In the genomic region with DNA sequence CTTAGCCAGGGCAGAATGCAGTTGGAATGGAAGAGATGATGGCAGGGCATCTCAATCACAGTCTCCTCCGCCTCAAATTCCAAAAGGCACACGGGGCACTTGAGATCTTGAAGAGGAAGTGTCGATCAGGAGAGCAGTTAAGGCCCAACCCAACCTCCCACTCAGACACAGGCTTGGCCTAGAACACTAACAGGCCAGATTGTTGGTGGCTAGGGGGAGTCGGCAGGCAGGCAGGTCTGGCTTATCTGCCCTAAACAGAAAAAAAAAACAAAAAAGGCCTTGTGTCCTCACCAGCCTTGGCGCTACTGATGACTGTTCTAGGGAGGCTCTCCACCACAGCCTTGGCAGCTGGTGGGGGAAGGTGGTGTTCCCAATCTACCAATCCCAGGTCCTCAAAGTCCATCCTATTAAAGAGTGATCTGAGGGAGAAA, we compare ENCODE assay signal across 8 mouse cellular contexts. TPM values are rescaled to one million over a fixed set of nuclear protein-coding genes. Genes with fewer than 3 reads are reported as not detected.
DNase-seq lines count a peak whose midpoint lies in the region; ATAC-seq lines count a peak whose summit lies in the region.

No protein-coding gene starts in this region.

- H3K4me3 ChIP-seq in kidney, embryonic 15.5 days (replicated peaks), result peak overlapping the region; percentile 72
- H3K4me3 ChIP-seq in embryonic facial prominence, embryonic 12.5 days, result peak overlapping the region; percentile 58
- H3K4me3 ChIP-seq in limb, embryonic 11.5 days (ENCODE audit: low read depth, low read length), result no peak overlapping the region; the same call in 1 of the 2 replicates
- peak overlapping the region; percentile 66 for H3K4me3 ChIP-seq in neural tube, embryonic 13.5 days

- WGBS in kidney, embryonic 15.5 days, result 52% methylated on average over 5 of the region's 5 CpGs
- WGBS in embryonic facial prominence, embryonic 12.5 days, result 61% methylated on average over 5 of the region's 5 CpGs
- WGBS in limb, embryonic 11.5 days, result 68% methylated on average over 5 of the region's 5 CpGs
- WGBS in neural tube, embryonic 13.5 days, result 72% methylated on average over 5 of the region's 5 CpGs

- DNase-seq in kidney, adult 11 months, result no peak
- DNase-seq in limb, embryonic 11.5 days (ENCODE audit: low spot score), result no peak
- no peak for DNase-seq in frontal cortex, postnatal 25 days (ENCODE audit: low spot score in 2 of 2)

- H3K9me3 ChIP-seq in kidney, embryonic 15.5 days (replicated peaks), result no peaks in the 10 kb centered on the region
- no peaks in the 10 kb centered on the region for H3K9me3 ChIP-seq in embryonic facial prominence, embryonic 12.5 days
- no peaks in the 10 kb centered on the region for H3K9me3 ChIP-seq in limb, embryonic 11.5 days (ENCODE audit: control insufficient read depth, low read length)
- H3K9me3 ChIP-seq in neural tube, embryonic 13.5 days, result no peaks in the 10 kb centered on the region

- no peak for ATAC-seq in kidney, embryonic 15.5 days (replicated peaks; ENCODE audit: low FRiP score)
- no peak for ATAC-seq in embryonic facial prominence, embryonic 12.5 days (ENCODE audit: insufficient number of reproducible peaks, insufficient read depth, low FRiP score, low TSS enrichment)
- ATAC-seq in limb, embryonic 11.5 days (ENCODE audit: insufficient number of reproducible peaks, low FRiP score, low TSS enrichment, low read depth), result no peak
- ATAC-seq in neural tube, embryonic 13.5 days (ENCODE audit: low read depth), result no peak
- ATAC-seq in inflammation-experienced regulatory T-cells, adult 6 months, result no peak
- no peak for ATAC-seq in frontal cortex, adult (ENCODE audit: low TSS enrichment)

- H3K27ac ChIP-seq in kidney, embryonic 15.5 days, result peak overlapping the region; percentile 38; the same call in 1 of the 2 replicates
- H3K27ac ChIP-seq in embryonic facial prominence, embryonic 12.5 days, result no peak overlapping the region
- H3K27ac ChIP-seq in limb, embryonic 11.5 days (replicated peaks; ENCODE audit: low read depth, low read length), result no peak overlapping the region
- no peak overlapping the region for H3K27ac ChIP-seq in neural tube, embryonic 13.5 days (replicated peaks)

- H3K9ac ChIP-seq in kidney, embryonic 15.5 days, result peak overlapping the region; percentile 65
- H3K9ac ChIP-seq in embryonic facial prominence, embryonic 12.5 days, result 0 out of 2 replicates have a peak overlapping the region, but pooled peaks have one; percentile 55
- H3K9ac ChIP-seq in limb, embryonic 11.5 days (ENCODE audit: low read length), result no peak overlapping the region
- H3K9ac ChIP-seq in neural tube, embryonic 13.5 days, result peak overlapping the region; percentile 76

- H3K36me3 ChIP-seq in kidney, embryonic 15.5 days, result peaks cover 37% of the 10 kb centered on the region
- peaks cover 27% of the 10 kb centered on the region for H3K36me3 ChIP-seq in embryonic facial prominence, embryonic 12.5 days
- peaks cover 5% of the 10 kb centered on the region; the same call in 1 of the 2 replicates for H3K36me3 ChIP-seq in limb, embryonic 11.5 days (ENCODE audit: control insufficient read depth, insufficient read depth, low read length)
- H3K36me3 ChIP-seq in neural tube, embryonic 13.5 days, result peaks cover 34% of the 10 kb centered on the region

- H3K27me3 ChIP-seq in kidney, embryonic 15.5 days, result no peaks in the 10 kb centered on the region
- H3K27me3 ChIP-seq in embryonic facial prominence, embryonic 12.5 days, result no peaks in the 10 kb centered on the region
- no peaks in the 10 kb centered on the region for H3K27me3 ChIP-seq in limb, embryonic 11.5 days (ENCODE audit: control insufficient read depth, insufficient read depth, low read length)
- no peaks in the 10 kb centered on the region for H3K27me3 ChIP-seq in neural tube, embryonic 13.5 days

- H3K4me1 ChIP-seq in kidney, embryonic 15.5 days, result peaks cover 31% of the 10 kb centered on the region
- H3K4me1 ChIP-seq in embryonic facial prominence, embryonic 12.5 days, result peaks cover 12% of the 10 kb centered on the region
- H3K4me1 ChIP-seq in limb, embryonic 11.5 days (ENCODE audit: control insufficient read depth, insufficient read depth, low read length), result no peaks in the 10 kb centered on the region; the same call in 1 of the 2 replicates
- peaks cover 35% of the 10 kb centered on the region for H3K4me1 ChIP-seq in neural tube, embryonic 13.5 days (replicated peaks)

- H3K4me2 ChIP-seq in kidney, embryonic 15.5 days, result peak overlapping the region; percentile 81
- H3K4me2 ChIP-seq in embryonic facial prominence, embryonic 12.5 days (replicated peaks), result peak overlapping the region; percentile 68
- H3K4me2 ChIP-seq in limb, embryonic 11.5 days (ENCODE audit: low read depth, severe bottlenecking), result peak overlapping the region; percentile 76
- H3K4me2 ChIP-seq in neural tube, embryonic 13.5 days, result peak overlapping the region; percentile 86

RNA-seq across cellular contexts. Expression of a gene that starts 5.6 kb away (rescaled TPM):
- polyA plus RNA-seq in kidney, embryonic 15.5 days (2015; fragmentation: Nextera tagmentation; extraction: Ambion mirVana), result 116 and 130 TPM in 2 replicates
- 80.2 and 88.0 TPM in 2 replicates for polyA plus RNA-seq in embryonic facial prominence, embryonic 12.5 days (2016; fragmentation: Nextera tagmentation; extraction: Ambion mirVana)
- 92.1 and 96.0 TPM in 2 replicates for polyA plus RNA-seq in limb, embryonic 11.5 days (2014; fragmentation: Nextera tagmentation; extraction: Ambion mirVana)
- 140 and 148 TPM in 2 replicates for polyA plus RNA-seq in neural tube, embryonic 13.5 days (2015; fragmentation: Nextera tagmentation; extraction: Ambion mirVana)
- polyA plus RNA-seq in inflammation-experienced regulatory T-cells, adult 6 months (2017; shearing (Covaris generic)), result 100 to 1,000 TPM; 107 to 150 (median 144) TPM

RNA-seq across cellular contexts. Expression of a gene that starts 5.9 kb away (rescaled TPM):
- polyA plus RNA-seq in kidney, embryonic 15.5 days (2015; fragmentation: Nextera tagmentation; extraction: Ambion mirVana), result 24.0 and 26.7 TPM in 2 replicates
- polyA plus RNA-seq in embryonic facial prominence, embryonic 12.5 days (2016; fragmentation: Nextera tagmentation; extraction: Ambion mirVana), result 8.9 and 9.7 TPM in 2 replicates
- 10.7 and 10.8 TPM in 2 replicates for polyA plus RNA-seq in limb, embryonic 11.5 days (2014; fragmentation: Nextera tagmentation; extraction: Ambion mirVana)
- 16.5 and 21.4 TPM in 2 replicates for polyA plus RNA-seq in neural tube, embryonic 13.5 days (2015; fragmentation: Nextera tagmentation; extraction: Ambion mirVana)
- 1 to 10 TPM in 1 of 3 experiments, under 1 TPM in 2; 0.57 to 1.1 (median 0.67) TPM for polyA plus RNA-seq in inflammation-experienced regulatory T-cells, adult 6 months (2017; shearing (Covaris generic))

RNA-seq across cellular contexts. Expression of a gene that starts 14.0 kb away (rescaled TPM):
- polyA plus RNA-seq in kidney, embryonic 15.5 days (2015; fragmentation: Nextera tagmentation; extraction: Ambion mirVana), result 27.6 and 29.8 TPM in 2 replicates
- 30.0 and 33.0 TPM in 2 replicates for polyA plus RNA-seq in embryonic facial prominence, embryonic 12.5 days (2016; fragmentation: Nextera tagmentation; extraction: Ambion mirVana)
- polyA plus RNA-seq in limb, embryonic 11.5 days (2014; fragmentation: Nextera tagmentation; extraction: Ambion mirVana), result 20.2 and 20.6 TPM in 2 replicates
- 16.7 and 19.3 TPM in 2 replicates for polyA plus RNA-seq in neural tube, embryonic 13.5 days (2015; fragmentation: Nextera tagmentation; extraction: Ambion mirVana)
- 10 to 100 TPM; 18.2 to 25.5 (median 19.7) TPM for polyA plus RNA-seq in inflammation-experienced regulatory T-cells, adult 6 months (2017; shearing (Covaris generic))

RNA-seq across cellular contexts. Expression of a gene that starts 16.2 kb away (rescaled TPM):
- polyA plus RNA-seq in kidney, embryonic 15.5 days (2015; fragmentation: Nextera tagmentation; extraction: Ambion mirVana), result 46.3 and 50.3 TPM in 2 replicates
- polyA plus RNA-seq in embryonic facial prominence, embryonic 12.5 days (2016; fragmentation: Nextera tagmentation; extraction: Ambion mirVana), result 64.5 and 67.4 TPM in 2 replicates
- polyA plus RNA-seq in limb, embryonic 11.5 days (2014; fragmentation: Nextera tagmentation; extraction: Ambion mirVana), result 98.7 and 101 TPM in 2 replicates
- 46.6 and 47.2 TPM in 2 replicates for polyA plus RNA-seq in neural tube, embryonic 13.5 days (2015; fragmentation: Nextera tagmentation; extraction: Ambion mirVana)
- polyA plus RNA-seq in inflammation-experienced regulatory T-cells, adult 6 months (2017; shearing (Covaris generic)), result 10 to 100 TPM; 16.5 to 26.1 (median 20.8) TPM

RNA-seq across cellular contexts. Expression of a gene that starts 19.1 kb away (rescaled TPM):
- 35.0 and 40.7 TPM in 2 replicates for polyA plus RNA-seq in kidney, embryonic 15.5 days (2015; fragmentation: Nextera tagmentation; extraction: Ambion mirVana)
- polyA plus RNA-seq in embryonic facial prominence, embryonic 12.5 days (2016; fragmentation: Nextera tagmentation; extraction: Ambion mirVana), result 14.5 and 19.9 TPM in 2 replicates
- polyA plus RNA-seq in limb, embryonic 11.5 days (2014; fragmentation: Nextera tagmentation; extraction: Ambion mirVana), result 15.2 and 17.0 TPM in 2 replicates
- 19.8 and 24.1 TPM in 2 replicates for polyA plus RNA-seq in neural tube, embryonic 13.5 days (2015; fragmentation: Nextera tagmentation; extraction: Ambion mirVana)
- polyA plus RNA-seq in inflammation-experienced regulatory T-cells, adult 6 months (2017; shearing (Covaris generic)), result 10 to 100 TPM; 67.7 to 70.9 (median 69.7) TPM
